Comparison of ENCODE assay signal across 31 mouse cellular contexts in genomic region chr17:91388521-91388920, GRCm38 (mm10).
"Had no signal": no experiment of that assay in that cellular context is flagged by ENCODE, and none has a peak within 500 bp of the region (broad histone marks: within the 10 kb centered on the region; RNA-seq: fewer than 3 reads in every experiment).

No protein-coding gene starts in this region.

- H3K9ac ChIP-seq: limb, embryonic 12.5 days; limb, embryonic 13.5 days; limb, embryonic 15.5 days; liver, embryonic 12.5 days; liver, embryonic 13.5 days; liver, embryonic 14.5 days; liver, embryonic 15.5 days; liver, postnatal 0 days; lung, embryonic 14.5 days; lung, embryonic 15.5 days; midbrain, embryonic 12.5 days; midbrain, embryonic 13.5 days; midbrain, embryonic 15.5 days had no signal

- H3K4me1 ChIP-seq: limb, embryonic 10.5 days; limb, embryonic 12.5 days; limb, embryonic 13.5 days; limb, embryonic 15.5 days; liver, embryonic 12.5 days; liver, embryonic 13.5 days; liver, embryonic 15.5 days; lung, embryonic 15.5 days; megakaryocyte, embryonic 14.5 days; midbrain, embryonic 12.5 days; midbrain, embryonic 13.5 days; midbrain, embryonic 15.5 days had no signal

- H3K4me3 ChIP-seq: limb, embryonic 10.5 days; limb, embryonic 12.5 days; limb, embryonic 13.5 days; limb, embryonic 15.5 days; liver, embryonic 12.5 days; liver, embryonic 13.5 days; liver, embryonic 15.5 days; lung, embryonic 15.5 days; megakaryocyte, embryonic 14.5 days; midbrain, embryonic 10.5 days; midbrain, embryonic 12.5 days; midbrain, embryonic 13.5 days; midbrain, embryonic 15.5 days; myocyte had no signal

- H3K27me3 ChIP-seq: limb, embryonic 12.5 days; limb, embryonic 13.5 days; limb, embryonic 15.5 days; liver, embryonic 12.5 days; liver, embryonic 13.5 days; liver, embryonic 15.5 days; lung, embryonic 15.5 days; megakaryocyte, embryonic 14.5 days; midbrain, embryonic 12.5 days; midbrain, embryonic 13.5 days; midbrain, embryonic 15.5 days had no signal

- H3K36me3 ChIP-seq: limb, embryonic 10.5 days; limb, embryonic 12.5 days; limb, embryonic 13.5 days; limb, embryonic 15.5 days; liver, embryonic 12.5 days; liver, embryonic 13.5 days; liver, embryonic 15.5 days; lung, embryonic 15.5 days; midbrain, embryonic 10.5 days; midbrain, embryonic 12.5 days; midbrain, embryonic 13.5 days; midbrain, embryonic 15.5 days had no signal

- H3K4me2 ChIP-seq: limb, embryonic 12.5 days; limb, embryonic 13.5 days; limb, embryonic 15.5 days; liver, embryonic 11.5 days; liver, embryonic 12.5 days; liver, embryonic 13.5 days; liver, embryonic 15.5 days; lung, embryonic 14.5 days; lung, embryonic 15.5 days; midbrain, embryonic 11.5 days; midbrain, embryonic 12.5 days; midbrain, embryonic 13.5 days; midbrain, embryonic 15.5 days had no signal

- H3K27ac ChIP-seq: limb, embryonic 10.5 days; limb, embryonic 12.5 days; limb, embryonic 13.5 days; limb, embryonic 15.5 days; liver, embryonic 12.5 days; liver, embryonic 13.5 days; liver, embryonic 14.5 days; liver, embryonic 15.5 days; lung, embryonic 15.5 days; macrophage; midbrain, embryonic 10.5 days; midbrain, embryonic 12.5 days; midbrain, embryonic 13.5 days; midbrain, embryonic 15.5 days had no signal

- ATAC-seq: liver, embryonic 12.5 days; liver, postnatal 0 days; lung, postnatal 0 days; midbrain, embryonic 13.5 days; midbrain, embryonic 15.5 days; midbrain, embryonic 16.5 days had no signal

- H3K9me3 ChIP-seq: limb, embryonic 10.5 days; limb, embryonic 12.5 days; limb, embryonic 13.5 days; limb, embryonic 15.5 days; liver, embryonic 12.5 days; liver, embryonic 13.5 days; liver, embryonic 15.5 days; lung, embryonic 15.5 days; megakaryocyte, embryonic 14.5 days; midbrain, embryonic 10.5 days; midbrain, embryonic 12.5 days; midbrain, embryonic 13.5 days; midbrain, embryonic 15.5 days had no signal

- DNase-seq: left cerebral cortex, postnatal 4 days; liver; liver, embryonic 13.5 days; liver, postnatal 0 days; lung, adult 18-20 months; lung, adult 2 months; lung, embryonic 14.5 days; lung, postnatal 10 days; lung, postnatal 14 days; lung, postnatal 36 days; lung, postnatal 4 days; midbrain, embryonic 14.5 days had no signal
